Mouse (Mus musculus) neural tube, embryonic 12.5 days (tissue): ENCODE results near the gene Nif3l1. TPM values are rescaled to one million over a fixed set of nuclear protein-coding genes. Genes with fewer than 3 reads are reported as not detected.

ENCODE experiments used
- polyA plus RNA-seq: library from polyadenylated mRNA; unstranded; fragments of >200 nt; fragmentation: Nextera tagmentation; extraction: Ambion mirVana; gene quantifications from 2 replicates; pipeline ENCODE4 v1.2.1, GENCODE M21; 2016

The Nif3l1 gene
- polyA plus RNA-seq, 1 experiment from 2014 or later, result 60.4 TPM

Other genes starting within 250 kb of the Nif3l1 start
- 0.22 and 0.23 TPM in 2 replicates for gene Aox4, start 234.8 kb upstream of the Nif3l1 start, polyA plus RNA-seq
- not detected in 2 replicates for gene Aox2, start 166.8 kb upstream of the Nif3l1 start, polyA plus RNA-seq
- gene Bzw1, start 52.3 kb upstream of the Nif3l1 start, polyA plus RNA-seq, result 422 and 442 TPM in 2 replicates
- gene Clk1, start 21.1 kb upstream of the Nif3l1 start, polyA plus RNA-seq, result 164 and 177 TPM in 2 replicates
- gene Ppil3, start 335 bp downstream of the Nif3l1 start, polyA plus RNA-seq, result 45.4 and 50.9 TPM in 2 replicates
- 33.1 and 38.1 TPM in 2 replicates for gene Orc2, start 60.0 kb downstream of the Nif3l1 start, polyA plus RNA-seq
- 8.5 and 9.4 TPM in 2 replicates for gene Fam126b, start 141.2 kb downstream of the Nif3l1 start, polyA plus RNA-seq
- 168 and 179 TPM in 2 replicates for gene Ndufb3, start 141.2 kb downstream of the Nif3l1 start, polyA plus RNA-seq